Mouse (Mus musculus): ENCODE results near the gene Pam16. TPM values are rescaled to one million over a fixed set of nuclear protein-coding genes. Genes with fewer than 3 reads are reported as not detected.

The Pam16 gene
- total RNA-seq, 2 experiments from 2014 or later: 95.3 to 109 TPM

- DNase-seq: no peak
Measured at GRCm38 (mm10) chr16:4646831-4647230, 22.0 kb upstream of the Pam16 start.

- DNase-seq: no peak
Measured at GRCm38 (mm10) chr16:4645867-4646266, 21.1 kb upstream of the Pam16 start.

- peak; percentile 90 to 91 for DNase-seq
Measured at GRCm38 (mm10) chr16:4643670-4644419, 19.1 kb upstream of the Pam16 start.

GRCm38 (mm10) chr16:4642937-4643336 is 18.1 kb upstream of the Pam16 start:
- DNase-seq: no peak

- peak in 1 of 2 experiments; percentile 30 for DNase-seq
Measured at GRCm38 (mm10) chr16:4642190-4642589, 17.4 kb upstream of the Pam16 start.

GRCm38 (mm10) chr16:4641119-4641838 is 16.5 kb upstream of the Pam16 start:
- DNase-seq: peak in 1 of 2 experiments; percentile 34

GRCm38 (mm10) chr16:4640267-4641005 is 15.6 kb upstream of the Pam16 start:
- DNase-seq: peak in 1 of 2 experiments; percentile 35

GRCm38 (mm10) chr16:4639831-4640237 is 15.0 kb upstream of the Pam16 start, which contains the start of the genes Vasn and Dnaja3:
Vasn (plus strand) TSS chr16:4639941.
Dnaja3 (plus strand) TSS chr16:4639989.
- DNase-seq: peak; percentile 93

- no peak for DNase-seq
Measured at GRCm38 (mm10) chr16:4638891-4639390, 14.2 kb upstream of the Pam16 start.

- DNase-seq: no peak
Measured at GRCm38 (mm10) chr16:4635760-4636159, 11.0 kb upstream of the Pam16 start.

GRCm38 (mm10) chr16:4634681-4635080 is 9.9 kb upstream of the Pam16 start:
- DNase-seq: peak; percentile 43 to 61

GRCm38 (mm10) chr16:4633661-4634060 is 8.9 kb upstream of the Pam16 start:
- DNase-seq: no peak

- DNase-seq: no peak
Measured at GRCm38 (mm10) chr16:4632050-4632449, 7.3 kb upstream of the Pam16 start.

GRCm38 (mm10) chr16:4629950-4630349 is 5.2 kb upstream of the Pam16 start:
- peak; percentile 87 to 88 for DNase-seq

GRCm38 (mm10) chr16:4628898-4629419 is 4.2 kb upstream of the Pam16 start:
- DNase-seq: no peak

- no peak for DNase-seq
Measured at GRCm38 (mm10) chr16:4627105-4627504, 2.3 kb upstream of the Pam16 start.

GRCm38 (mm10) chr16:4624074-4624473 is 714 bp downstream of the Pam16 start:
- no peak for DNase-seq

GRCm38 (mm10) chr16:4616829-4617228 is 8.0 kb downstream of the Pam16 start:
- DNase-seq: no peak

- no peak for DNase-seq
Measured at GRCm38 (mm10) chr16:4615297-4615696, 9.5 kb downstream of the Pam16 start.

- DNase-seq: no peak
Measured at GRCm38 (mm10) chr16:4614639-4615038, 10.1 kb downstream of the Pam16 start.

- no peak for DNase-seq
Measured at GRCm38 (mm10) chr16:4613736-4614135, 11.1 kb downstream of the Pam16 start.

- no peak for DNase-seq
Measured at GRCm38 (mm10) chr16:4611676-4612075, 13.1 kb downstream of the Pam16 start.
